Mouse (Mus musculus) CD4-positive, CD25-positive, alpha-beta regulatory T cell, adult 2 months (primary cell): ENCODE measurements around the gene Il13ra1.

Experiments used
- DNase-seq: peaks from one replicate; pipeline ENCODE4 v3.0.0-alpha.2; 2012; ENCODE audit warnings: low read depth, low spot score

The Il13ra1 gene

DNA sequence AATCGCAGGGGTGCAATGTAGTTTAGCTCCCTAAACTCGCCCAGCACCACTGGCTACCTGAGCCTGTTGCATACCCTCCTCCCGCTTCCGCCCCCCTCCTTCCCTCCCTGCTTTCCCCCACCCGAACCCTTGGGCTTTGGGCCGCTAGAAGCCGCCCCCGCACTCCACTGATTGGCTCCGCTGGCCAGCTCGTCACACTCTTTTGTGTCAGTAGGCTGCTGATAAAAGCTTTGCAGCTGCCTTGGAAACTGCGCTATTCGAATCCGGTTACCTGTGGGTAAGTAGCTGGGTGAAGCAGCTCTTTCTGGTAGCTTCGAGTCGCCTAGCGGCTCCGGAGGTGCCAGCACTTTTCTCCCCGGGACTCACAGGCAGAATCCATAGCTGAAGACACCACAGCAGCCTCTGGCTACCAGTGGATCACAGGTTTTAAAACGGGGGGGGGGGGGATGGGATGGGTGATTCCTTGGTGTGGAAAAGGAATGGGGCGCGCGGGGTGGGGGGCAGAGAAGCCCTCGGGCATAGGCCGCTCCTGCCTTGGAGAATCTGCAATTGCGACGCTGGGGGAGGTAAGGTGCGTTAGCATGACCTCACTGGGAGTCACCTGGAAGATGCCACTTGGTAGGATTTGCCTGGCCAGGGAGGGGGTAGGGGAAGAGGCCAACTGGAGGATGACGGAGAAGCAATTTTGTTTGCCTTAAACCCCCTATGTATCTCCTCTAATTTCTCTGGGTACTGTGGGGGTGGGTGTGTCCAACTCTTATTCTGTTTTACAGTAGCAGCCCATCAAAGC is 84.0 kb downstream of the Il13ra1 start, which contains the start of gene Zcchc12:
Zcchc12 (plus strand) TSS at position 169 of the 790 bp plus-strand sequence.
- DNase-seq: peak; percentile 60

DNA sequence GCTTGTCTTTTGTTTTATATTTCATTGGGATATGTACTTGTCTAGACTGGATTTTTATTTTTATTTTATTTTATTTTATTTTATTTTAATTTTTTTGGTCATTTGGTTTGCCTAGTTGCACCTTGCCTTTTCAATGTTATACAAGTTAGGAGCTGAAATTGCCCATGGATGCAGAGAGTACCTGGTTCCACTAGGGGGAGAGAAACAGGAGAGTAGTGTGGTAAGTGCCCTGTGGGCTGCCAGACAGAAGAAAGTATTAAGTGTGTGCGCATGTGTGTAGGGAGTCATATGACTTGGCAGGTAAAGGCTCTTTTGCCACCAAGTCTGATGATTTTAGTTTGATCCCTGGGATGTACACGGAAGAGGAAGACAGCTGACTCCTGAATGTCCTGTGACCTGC is 97.6 kb downstream of the Il13ra1 start:
- DNase-seq: peak; percentile 1

DNA sequence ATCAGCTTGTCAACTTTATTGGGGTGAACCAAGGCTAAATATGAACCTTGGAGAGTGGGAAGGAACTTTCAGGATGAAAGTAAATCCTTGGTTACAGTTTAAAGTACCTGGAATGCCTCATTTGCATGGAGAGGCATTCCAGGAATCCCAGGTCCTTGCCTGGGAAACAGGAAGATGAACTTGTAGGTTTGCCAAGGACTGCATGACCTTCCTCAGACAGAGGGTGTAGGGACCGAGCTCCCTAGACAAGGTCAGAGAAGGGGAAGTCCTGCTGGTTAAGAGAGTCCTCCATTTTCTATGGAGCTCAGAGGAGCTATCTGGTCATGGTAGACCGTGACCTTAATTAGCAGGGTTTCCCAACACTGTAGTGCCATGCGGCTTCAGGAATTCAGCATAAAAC is 99.3 kb downstream of the Il13ra1 start:
- DNase-seq: no peak
